Mouse (Mus musculus) frontal cortex, postnatal 36 days (tissue): ENCODE measurements at regions not wholly inside any gene's neighbourhood (a gene's known extent, or its start where the extent isn't known, plus 50 kb on each side); places are given as distances from the start of the nearest gene placed in this dataset.

Experiments
- DNase-seq, 2 experiments: peaks; one replicate each; pipeline ENCODE4 v3.0.0; 2022; ENCODE audit warnings: low spot score in 2 of 2

- peak; percentile 67 to 72 for DNase-seq
Measured at GRCm38 (mm10) chr7:71412079-71412478, 60.8 kb upstream of the Gm10295 start.

GRCm38 (mm10) chr7:71411293-71412011, 60.2 kb upstream of the Gm10295 start:
- DNase-seq: no peak

DNA sequence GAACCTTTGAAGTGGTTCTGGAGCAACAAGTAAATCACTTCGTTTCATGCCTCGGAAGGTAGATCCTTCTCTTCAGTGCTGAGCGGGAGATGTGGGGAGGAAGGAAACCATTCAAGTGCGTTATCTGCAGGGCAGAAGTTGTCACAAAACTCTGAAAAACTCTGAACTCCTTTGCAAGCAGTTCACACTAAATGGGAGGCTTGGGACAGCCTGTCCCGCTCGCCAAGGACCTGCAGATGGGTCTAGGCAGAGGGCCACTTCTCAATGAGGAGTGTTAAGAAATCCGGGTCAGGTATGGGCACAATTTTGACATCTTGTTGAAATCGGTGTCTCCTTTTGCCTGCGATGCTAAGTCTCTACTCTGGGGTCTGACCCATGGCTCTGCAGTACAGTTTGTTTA, 58.6 kb upstream of the Gm10295 start:
- no peak for DNase-seq

- no peak for DNase-seq
Measured at GRCm38 (mm10) chr7:71409061-71409460, 57.8 kb upstream of the Gm10295 start.

DNA sequence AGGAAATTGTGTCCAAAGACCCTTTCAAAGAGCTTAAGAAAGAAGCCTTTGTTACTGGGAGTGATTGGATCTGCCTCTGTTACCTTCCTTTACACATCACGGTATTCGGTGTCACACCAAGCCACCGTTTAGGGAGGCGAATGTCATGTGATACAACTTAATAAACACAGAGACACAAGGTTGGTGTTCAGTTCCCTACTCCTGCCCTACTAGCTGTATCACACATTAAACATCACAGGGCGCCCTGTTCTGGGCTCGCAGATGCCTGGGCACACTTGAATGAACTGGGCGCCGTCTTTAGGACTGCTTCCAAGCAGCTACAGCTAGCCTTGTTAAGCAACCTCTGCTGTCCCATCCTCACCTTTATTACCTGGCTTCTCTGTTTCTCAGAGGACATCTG, 55.0 kb upstream of the Gm10295 start:
- no peak for DNase-seq
